Mouse (Mus musculus) erythroblast, adult 5-6 weeks (primary cell): ENCODE data around the gene Eea1. TPM values are rescaled to one million over a fixed set of nuclear protein-coding genes. Genes with fewer than 3 reads are reported as not detected.

ENCODE experiments used
- ATAC-seq: replicated peaks from 2 replicates; pipeline ENCODE4 v1.8.0; 2016; ENCODE audit warnings: moderate number of reproducible peaks, mild to moderate bottlenecking, moderate TSS enrichment, inconsistent platforms; ENCODE audit not compliant: poor library complexity, low FRiP score, severe bottlenecking
- total RNA-seq, 2 experiments: library from RNA; stranded (forward) in 1 of 2; stranded (reverse) in 1 of 2; fragments of 150-400 nt in 1 of 2; fragments of 200-764, 138-1000 nt in 1 of 2; gene quantifications; 2 replicates each; pipeline versions ENCODE4 v1.2.3 to v1.2.4; 2015 to 2017; ENCODE audit warnings: low replicate concordance in 2 of 2

Eea1 gene
- total RNA-seq, 2 experiments from 2014 or later, result 8.6 to 10.8 TPM

DNA sequence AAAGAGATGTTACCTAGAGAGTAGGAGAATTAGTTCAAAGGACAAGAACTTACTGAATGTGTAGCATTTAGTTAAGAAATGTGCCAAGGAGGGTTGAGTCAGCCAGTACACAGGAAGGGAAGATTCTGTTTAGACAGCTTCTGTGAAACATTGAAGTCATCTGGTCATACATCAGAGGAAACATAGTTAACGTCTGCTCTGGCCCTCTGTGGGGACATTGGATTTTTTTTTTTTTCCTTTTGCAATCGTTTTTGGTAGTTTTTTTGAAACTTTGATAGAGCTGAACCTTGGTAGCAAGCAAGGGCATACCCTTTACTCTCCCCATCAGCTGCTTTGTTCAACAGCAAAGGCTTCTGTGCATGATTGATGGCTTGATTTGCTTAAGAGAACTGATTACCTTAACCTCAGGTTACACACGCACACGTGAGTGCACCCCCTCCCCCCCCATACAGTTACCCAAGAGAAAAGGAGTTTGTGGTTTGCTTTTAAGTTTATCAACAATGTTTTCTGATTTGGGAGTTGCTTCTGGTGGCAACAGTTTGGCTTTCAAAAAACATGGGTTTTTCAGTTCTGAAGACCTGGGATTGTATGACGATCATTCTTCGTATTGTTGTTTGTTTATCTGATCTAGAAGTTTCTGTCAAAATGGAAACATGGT lies 1.4 kb downstream of the Eea1 start:
- no peak for ATAC-seq

- no peak for ATAC-seq
Observed at GRCm38 (mm10) chr10:95945086-95945485, 4.6 kb downstream of the Eea1 start.

DNA sequence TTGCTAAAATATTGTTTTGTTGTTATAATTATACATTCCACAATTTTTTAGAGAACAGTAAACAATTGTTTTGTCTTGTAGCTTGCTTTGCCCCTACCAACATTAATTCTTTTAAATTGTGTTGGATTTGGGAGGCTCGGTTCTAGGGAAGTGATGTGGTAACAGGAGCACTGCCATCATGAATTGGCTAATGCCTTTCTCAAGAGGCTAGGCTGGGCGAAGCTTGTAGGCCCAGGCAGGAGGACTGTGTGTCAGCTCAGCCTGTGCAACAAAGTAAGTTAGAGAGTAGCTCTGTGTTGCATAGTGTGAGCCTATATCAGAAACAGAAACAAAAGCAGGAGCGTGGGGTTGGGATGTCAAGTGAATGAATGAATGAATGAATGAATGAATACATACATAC lies 9.0 kb downstream of the Eea1 start:
- no peak for ATAC-seq

GRCm38 (mm10) chr10:95950194-95950593 lies 9.7 kb downstream of the Eea1 start:
- ATAC-seq, result no peak

DNA sequence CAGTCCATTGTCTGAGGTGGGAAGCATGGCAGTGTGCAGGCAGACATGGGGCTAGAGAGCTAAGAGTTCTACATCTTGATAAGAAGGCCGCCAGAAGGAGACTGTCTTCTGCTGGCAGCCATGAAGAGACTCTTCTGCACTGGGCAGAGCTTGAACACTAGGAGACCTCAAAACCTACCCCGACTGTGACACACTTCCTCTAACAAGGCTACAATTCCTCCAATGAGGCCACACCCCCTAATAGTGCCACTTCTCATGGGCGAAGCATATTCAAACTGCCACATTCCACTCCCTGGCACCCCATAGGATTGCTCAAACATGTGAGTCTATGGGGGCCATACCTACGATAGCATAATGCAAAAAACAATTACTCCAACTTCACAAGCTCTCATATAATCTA lies 10.3 kb downstream of the Eea1 start:
- ATAC-seq, result no peak

DNA sequence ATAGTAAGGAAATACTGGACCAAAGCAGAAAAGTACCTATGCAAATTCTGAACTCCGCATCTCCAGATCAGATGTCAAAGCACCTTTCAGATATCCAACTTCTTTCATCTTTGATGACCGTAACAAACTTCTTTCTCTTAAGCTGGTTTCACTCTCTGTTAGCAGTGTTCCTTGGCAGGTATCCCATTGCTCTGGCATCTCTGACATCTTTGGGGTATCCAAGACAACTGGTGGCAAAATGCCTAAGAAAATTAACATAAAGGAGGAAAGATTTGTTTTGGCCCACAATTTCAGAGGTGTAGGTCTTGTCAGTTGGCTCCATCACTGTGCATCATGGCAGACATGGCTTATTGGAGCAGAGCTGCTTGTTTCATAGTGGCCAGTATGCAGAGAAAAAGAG lies 10.9 kb downstream of the Eea1 start:
- ATAC-seq, result no peak

GRCm38 (mm10) chr10:95956629-95957028 lies 16.2 kb downstream of the Eea1 start:
- no peak for ATAC-seq

DNA sequence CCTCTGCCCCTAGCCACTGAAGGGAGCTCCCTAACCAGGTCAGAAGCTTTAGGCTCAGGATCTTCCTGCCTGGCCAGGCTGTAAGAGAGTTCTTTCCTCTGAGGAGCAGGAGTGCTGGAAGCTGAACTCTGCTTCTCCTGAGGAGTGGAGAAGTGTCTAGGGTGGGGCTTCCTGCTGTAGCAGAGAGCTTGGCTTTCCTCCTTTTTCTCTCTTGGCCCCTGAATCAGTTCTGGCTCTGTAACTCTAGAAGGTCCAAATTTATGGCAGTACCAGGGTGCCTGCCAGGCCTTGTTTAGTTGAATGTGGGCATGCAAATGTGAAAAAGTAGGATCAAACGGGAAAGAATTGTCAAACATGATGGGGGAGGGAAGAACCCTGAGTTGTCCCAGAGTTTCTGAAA lies 17.1 kb downstream of the Eea1 start:
- no peak for ATAC-seq

DNA sequence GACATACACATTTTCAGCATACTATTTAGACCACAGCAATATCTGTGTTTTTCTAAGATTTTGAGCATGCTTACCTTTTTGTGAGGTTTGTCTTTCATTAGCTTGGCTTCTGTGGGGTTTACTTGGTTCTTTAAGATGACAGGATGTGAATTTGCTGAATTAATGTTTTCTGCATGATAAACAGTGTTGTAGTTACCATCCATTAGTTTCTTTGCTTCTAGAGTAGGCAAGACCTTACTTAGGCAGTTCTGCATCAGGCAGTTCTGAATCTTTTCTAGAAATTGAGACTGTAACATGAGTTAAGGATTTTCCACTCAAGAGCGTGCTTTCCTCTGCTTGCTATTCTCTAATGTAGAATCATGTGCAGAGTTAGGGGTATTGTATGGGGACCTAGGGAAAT lies 24.2 kb downstream of the Eea1 start:
- no peak for ATAC-seq

- ATAC-seq, result no peak
Observed at GRCm38 (mm10) chr10:95969694-95970093, 29.2 kb downstream of the Eea1 start.

DNA sequence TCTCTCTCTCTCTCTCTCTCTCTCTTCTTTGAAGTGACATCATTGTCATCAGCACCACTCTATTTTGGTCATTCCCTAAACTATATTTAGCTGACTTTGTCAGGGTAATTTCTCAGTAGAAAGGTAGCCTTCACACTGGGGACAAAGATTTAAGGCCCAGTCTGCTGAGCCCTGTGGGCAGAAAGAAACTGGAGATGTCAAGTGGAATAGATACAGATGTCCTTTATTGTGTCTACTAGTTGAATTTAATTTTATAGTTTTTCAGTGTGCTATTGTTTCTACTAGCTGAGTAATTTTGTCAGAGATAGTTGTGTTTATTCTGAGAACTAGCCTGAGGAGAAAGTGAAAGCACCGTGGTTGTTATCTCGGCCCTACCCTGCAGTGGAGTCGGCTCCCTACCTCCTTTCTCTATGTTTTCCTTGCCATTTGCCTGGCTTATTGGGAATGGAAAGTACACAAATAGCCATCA lies 30.3 kb downstream of the Eea1 start:
- ATAC-seq, result peak; percentile 82

DNA sequence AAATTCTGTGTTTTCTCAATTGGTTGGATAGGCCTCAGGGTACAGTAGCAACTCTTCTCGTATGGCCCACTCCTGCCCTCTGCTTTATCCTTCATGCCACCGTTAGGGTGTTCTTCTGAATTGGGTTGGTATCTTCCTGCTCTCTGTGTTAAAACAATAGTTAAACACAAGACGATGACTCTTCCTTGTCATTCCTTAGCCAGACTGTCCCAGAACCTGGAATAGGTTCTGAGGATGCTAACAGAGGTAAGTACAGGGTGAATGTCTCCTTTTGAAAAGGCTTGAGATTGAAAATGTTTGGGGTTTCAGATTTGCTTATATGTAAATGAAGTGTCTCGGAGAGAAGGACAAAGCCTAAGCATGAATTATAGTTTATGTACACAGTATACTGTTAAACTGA lies 30.9 kb downstream of the Eea1 start:
- ATAC-seq, result no peak

DNA sequence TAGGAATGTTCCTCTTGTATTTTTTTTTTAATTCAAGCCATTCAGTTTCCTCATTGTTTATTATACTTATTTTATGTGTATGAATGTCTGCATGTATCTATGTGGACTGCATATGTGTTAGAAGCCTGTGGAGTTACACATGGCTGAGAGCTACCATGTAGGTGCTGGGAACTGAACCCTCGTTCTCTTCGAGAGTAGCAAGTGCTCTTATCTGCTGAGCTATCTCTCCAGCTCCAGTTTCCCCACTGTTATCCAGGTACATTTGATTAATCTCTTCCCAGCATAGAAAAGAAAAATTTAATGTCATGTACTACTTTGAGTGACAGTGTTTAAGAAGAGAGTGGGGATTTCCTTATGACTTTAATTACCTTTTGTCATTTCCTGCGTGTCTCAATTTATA lies 31.5 kb downstream of the Eea1 start:
- no peak for ATAC-seq

- no peak for ATAC-seq
Observed at GRCm38 (mm10) chr10:95974462-95974861, 34.0 kb downstream of the Eea1 start.

- ATAC-seq, result no peak
Observed at GRCm38 (mm10) chr10:95976798-95977197, 36.3 kb downstream of the Eea1 start.

DNA sequence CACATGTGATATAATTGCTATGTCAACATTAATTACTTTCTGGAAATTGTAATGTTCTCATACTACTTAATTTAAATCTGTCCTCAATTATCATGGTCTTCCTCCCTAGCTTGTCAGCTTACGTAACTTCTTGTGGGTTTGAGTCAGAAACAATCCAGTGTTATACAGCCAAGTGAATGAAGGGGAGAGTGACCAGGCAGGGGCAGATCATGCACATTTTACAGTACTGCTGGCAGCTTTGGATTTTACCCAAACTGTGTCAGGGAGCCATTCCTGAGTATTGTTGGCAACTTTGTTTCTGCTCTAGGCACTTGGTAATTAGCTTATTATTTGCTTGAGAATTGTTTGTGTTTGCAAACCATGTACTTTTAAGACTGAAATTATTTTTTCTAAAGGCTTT lies 49.3 kb downstream of the Eea1 start:
- ATAC-seq, result no peak

GRCm38 (mm10) chr10:95991176-95991575 lies 50.7 kb downstream of the Eea1 start:
- no peak for ATAC-seq

DNA sequence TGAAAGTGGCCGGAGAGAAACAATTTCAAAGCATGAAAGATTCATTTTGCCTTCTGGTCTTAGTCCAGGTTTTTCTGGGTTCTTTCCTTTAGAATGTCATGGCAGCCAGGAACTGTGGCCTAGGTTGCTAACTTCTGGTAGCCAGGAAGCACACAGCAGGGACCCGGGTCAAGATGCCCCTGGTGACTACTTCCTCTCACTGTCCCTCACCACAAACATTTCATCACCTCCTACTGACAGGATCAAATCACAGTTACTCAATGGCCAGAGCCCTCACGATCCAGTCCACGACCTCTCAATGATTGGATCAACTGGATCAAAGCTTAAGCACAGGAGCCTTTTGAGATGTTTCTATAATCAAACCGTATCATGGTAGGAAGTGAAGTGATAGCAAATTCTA lies 60.5 kb downstream of the Eea1 start:
- no peak for ATAC-seq

DNA sequence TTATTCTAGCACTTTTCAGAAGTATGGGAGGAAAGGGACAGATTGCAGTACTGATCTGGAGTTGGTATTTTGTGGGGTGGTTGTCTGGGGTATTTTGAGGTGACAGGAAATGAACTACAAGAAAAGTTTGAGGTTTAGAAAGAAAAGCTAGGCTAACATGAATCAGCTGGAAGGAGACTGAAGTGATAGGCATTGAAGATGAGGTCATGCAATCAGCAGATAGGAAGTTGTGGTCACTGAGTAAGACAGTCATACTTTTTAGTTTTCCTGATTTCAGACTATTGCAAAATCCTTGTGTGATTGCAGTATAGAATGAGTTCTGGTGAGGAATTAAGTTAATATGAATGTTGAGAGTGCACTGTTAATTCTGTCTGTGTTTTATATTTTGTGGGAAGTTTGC lies 75.3 kb downstream of the Eea1 start:
- no peak for ATAC-seq

- ATAC-seq, result no peak
Observed at GRCm38 (mm10) chr10:96017418-96017817, 77.0 kb downstream of the Eea1 start.

GRCm38 (mm10) chr10:96033356-96033984 lies 93.0 kb downstream of the Eea1 start:
- ATAC-seq, result no peak

GRCm38 (mm10) chr10:96034106-96034505 lies 93.7 kb downstream of the Eea1 start:
- ATAC-seq, result no peak
